Mouse (Mus musculus): ENCODE measurements at regions not wholly inside any gene's neighbourhood (a gene's known extent, or its start where the extent isn't known, plus 50 kb on each side); places are given as distances from the start of the nearest gene placed in this dataset.

DNA sequence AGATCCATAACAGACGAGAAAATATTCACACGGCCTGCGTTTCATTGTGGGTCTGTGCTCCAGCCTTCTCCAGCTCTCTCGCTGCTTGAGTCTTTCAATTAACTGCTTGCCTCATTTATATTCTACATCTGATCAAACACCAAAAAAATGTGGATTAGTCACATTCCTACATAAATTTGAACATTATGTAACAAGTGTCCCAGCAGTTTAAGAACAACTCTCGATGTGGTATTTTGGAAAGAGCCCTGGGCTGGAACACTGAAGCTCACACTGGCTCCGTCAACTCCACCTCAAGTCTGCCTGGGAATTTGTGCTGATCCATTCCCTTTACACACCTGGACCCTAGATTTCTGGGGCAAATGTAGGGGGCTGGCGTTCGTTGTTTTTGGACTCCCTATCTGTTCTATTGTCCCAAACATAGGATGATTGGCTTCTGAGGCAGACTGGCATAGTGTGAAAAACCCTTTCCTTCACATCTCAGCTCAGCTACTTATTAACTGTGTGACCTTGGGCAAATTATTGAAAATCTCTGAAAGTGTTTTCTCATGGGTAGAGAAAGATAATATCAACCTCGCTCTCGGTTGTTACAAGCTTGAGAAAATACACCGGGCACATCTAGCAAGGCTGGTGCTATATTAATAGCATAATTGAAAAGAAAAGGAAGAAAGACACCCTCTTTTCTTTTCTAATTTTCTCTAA, 161.0 kb upstream of the Rfx3 start:
- Histone ChIP-seq H3K4me1 (no peaks in the 10 kb centered on the region), H3K27ac (no peak overlapping the region), H3K4me3 (no peak overlapping the region), H3K9me3 (no peaks in the 10 kb centered on the region), H3K4me2 (no peak overlapping the region), H3K9ac (no peak overlapping the region), H3K36me3 (no peaks in the 10 kb centered on the region), H3K27me3 (no peaks in the 10 kb centered on the region)
- WGBS, result 81% methylated on average over 11 of the region's 11 CpGs
- ATAC-seq (ENCODE audit: borderline replicate concordance, extremely low read depth, low FRiP score, low TSS enrichment), result no peak

DNA sequence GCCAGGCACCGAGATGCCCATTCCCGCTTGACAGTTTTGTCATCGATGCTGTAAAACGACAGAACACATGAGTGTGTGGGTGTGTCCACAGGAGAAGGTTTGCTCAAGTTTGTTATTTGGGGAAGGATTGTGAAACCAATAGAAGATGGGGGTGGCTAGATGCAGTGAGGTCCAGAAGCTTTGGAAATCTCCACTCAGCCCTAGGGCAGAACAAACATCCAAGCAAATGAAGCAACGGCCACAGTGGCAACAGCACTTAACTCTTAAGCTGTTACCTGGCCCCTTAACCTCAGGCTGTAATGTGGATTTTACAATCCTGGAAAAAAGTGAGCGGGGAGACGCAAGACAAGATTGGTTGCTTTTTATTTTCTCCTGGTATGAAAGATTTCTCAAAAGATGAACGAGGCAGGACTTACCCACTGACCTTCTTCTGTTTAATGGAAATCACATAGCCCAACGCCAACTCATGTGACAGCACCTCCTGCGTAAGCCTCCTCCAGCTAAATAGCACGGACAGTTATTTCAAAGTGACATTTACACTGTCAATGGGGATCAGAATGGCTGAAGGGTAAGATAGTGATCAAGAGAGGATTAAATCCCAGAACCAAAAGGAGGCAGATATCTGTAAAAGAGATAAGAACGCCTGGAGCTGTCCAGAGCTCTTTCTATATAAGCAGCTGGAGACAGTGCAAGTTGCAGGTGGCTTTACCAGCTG, 156.6 kb upstream of the Rfx3 start:
- no peak overlapping the region for H3K4me2 ChIP-seq
- no peak overlapping the region for H3K9ac ChIP-seq
- ATAC-seq (ENCODE audit: borderline replicate concordance, extremely low read depth, low FRiP score, low TSS enrichment), result no peak
- no peaks in the 10 kb centered on the region for H3K4me1 ChIP-seq
- WGBS, result 55% methylated on average over 12 of the region's 12 CpGs
- no peaks in the 10 kb centered on the region for H3K9me3 ChIP-seq
- no peaks in the 10 kb centered on the region for H3K27me3 ChIP-seq
- no peaks in the 10 kb centered on the region for H3K36me3 ChIP-seq
- no peak overlapping the region for H3K4me3 ChIP-seq
- H3K27ac ChIP-seq, result no peak overlapping the region

DNA sequence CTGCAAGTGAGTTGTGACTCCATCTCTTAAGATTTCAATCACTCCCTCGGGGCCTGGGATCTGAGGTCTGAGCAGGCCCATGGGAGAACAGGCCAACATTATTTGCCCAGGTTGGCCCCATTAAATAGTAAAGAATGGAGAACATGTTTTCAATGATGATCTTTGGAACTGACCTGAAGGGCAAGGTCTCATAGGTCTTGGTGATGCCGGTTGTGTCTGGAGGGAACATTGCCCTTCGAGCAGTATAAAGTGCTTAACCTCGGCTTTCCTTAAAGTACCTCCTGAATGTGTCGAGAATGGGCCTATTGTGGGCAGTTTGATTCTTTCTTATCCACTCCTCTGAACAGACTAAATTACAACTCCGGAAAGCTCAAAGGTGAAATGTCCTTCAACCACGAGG, 155.7 kb upstream of the Rfx3 start:
- Histone ChIP-seq H3K27me3 (no peaks in the 10 kb centered on the region), H3K9ac (no peak overlapping the region), H3K9me3 (no peaks in the 10 kb centered on the region), H3K4me3 (no peak overlapping the region), H3K4me1 (no peaks in the 10 kb centered on the region), H3K27ac (no peak overlapping the region), H3K36me3 (no peaks in the 10 kb centered on the region), H3K4me2 (no peak overlapping the region)
- no peak for ATAC-seq (ENCODE audit: borderline replicate concordance, extremely low read depth, low FRiP score, low TSS enrichment)
- WGBS, result 81% methylated on average over 7 of the region's 7 CpGs

DNA sequence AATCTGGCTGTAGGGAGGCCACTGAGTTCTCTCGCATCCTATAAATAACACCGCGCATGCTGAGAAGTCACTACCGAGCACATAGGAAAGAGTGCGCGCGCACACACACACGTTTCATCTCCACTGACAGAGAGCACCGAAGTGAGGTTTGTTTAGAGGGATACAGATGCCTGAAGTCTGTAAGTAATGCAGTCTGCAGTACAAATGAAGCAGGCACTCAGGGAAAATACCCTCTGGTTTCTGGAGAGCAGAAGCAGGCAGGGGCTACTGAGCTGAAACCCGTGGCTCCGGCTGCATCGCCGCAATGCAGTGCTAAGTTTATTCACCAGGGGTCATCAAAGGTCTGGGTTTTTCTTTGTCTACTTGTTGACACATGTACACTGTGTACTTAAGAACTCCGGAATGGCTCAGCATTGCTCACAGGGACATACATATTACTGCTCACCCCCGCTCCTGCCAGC, 155.0 kb upstream of the Rfx3 start:
- 37% methylated on average over 15 of the region's 15 CpGs for WGBS
- peak overlapping the region; percentile 15 for H3K4me3 ChIP-seq
- H3K36me3 ChIP-seq, result no peaks in the 10 kb centered on the region
- no peaks in the 10 kb centered on the region for H3K27me3 ChIP-seq
- H3K4me1 ChIP-seq, result no peaks in the 10 kb centered on the region
- ATAC-seq (ENCODE audit: borderline replicate concordance, extremely low read depth, low FRiP score, low TSS enrichment), result peak; percentile 81; the same call in 1 of the 2 replicates
- no peaks in the 10 kb centered on the region for H3K9me3 ChIP-seq
- H3K9ac ChIP-seq, result no peak overlapping the region
- H3K4me2 ChIP-seq, result peak overlapping the region; percentile 47
- H3K27ac ChIP-seq, result no peak overlapping the region

DNA sequence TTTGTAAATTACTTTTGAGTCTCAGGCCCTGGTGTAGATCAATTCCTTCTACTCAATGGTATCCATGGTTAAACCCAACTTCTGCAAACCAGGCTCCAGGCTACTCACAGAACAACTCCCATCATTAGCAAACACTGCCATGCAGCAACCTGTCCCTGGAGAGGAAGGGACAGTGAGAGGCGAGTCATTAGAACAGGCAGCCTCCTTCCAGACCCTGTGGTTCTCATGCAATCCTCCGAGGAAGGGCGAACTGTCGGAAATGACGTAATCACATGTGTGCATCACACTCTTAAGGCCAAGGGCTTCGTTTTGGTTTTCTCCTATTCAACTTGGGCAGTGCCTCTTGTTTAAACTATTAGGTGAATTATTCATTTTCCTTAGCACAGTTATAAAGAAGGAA, 152.2 kb upstream of the Rfx3 start:
- H3K27ac ChIP-seq, result no peak overlapping the region
- H3K9me3 ChIP-seq, result no peaks in the 10 kb centered on the region
- no peaks in the 10 kb centered on the region for H3K36me3 ChIP-seq
- H3K4me2 ChIP-seq, result no peak overlapping the region
- H3K27me3 ChIP-seq, result no peaks in the 10 kb centered on the region
- WGBS, result 76% methylated on average over 6 of the region's 6 CpGs
- no peak overlapping the region for H3K9ac ChIP-seq
- ATAC-seq (ENCODE audit: borderline replicate concordance, extremely low read depth, low FRiP score, low TSS enrichment), result no peak
- no peaks in the 10 kb centered on the region for H3K4me1 ChIP-seq
- no peak overlapping the region for H3K4me3 ChIP-seq

DNA sequence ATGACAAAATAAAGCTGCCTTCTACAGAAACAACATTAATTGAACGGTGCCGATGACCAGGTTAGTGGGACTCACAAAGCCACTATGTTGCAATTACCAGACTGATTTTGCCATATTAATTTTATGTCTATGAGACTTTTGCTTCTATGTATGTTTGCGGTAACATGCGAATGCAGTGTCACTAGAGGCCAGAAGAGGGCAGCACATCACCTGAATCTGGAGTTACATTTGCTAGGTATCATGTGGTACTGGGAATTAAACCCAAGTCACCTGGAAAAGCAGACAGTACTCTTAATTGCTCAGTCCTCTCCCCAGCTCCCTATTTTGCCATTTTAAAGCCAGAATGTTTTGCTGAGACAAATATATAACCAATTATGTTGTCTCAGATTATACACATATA, 149.6 kb upstream of the Rfx3 start:
- Histone ChIP-seq H3K36me3 (no peaks in the 10 kb centered on the region), H3K9ac (no peak overlapping the region), H3K4me2 (no peak overlapping the region), H3K9me3 (no peaks in the 10 kb centered on the region), H3K4me3 (no peak overlapping the region), H3K27me3 (no peaks in the 10 kb centered on the region), H3K27ac (no peak overlapping the region), H3K4me1 (no peaks in the 10 kb centered on the region)
- ATAC-seq (ENCODE audit: borderline replicate concordance, extremely low read depth, low FRiP score, low TSS enrichment), result no peak
- 70% methylated on average over 4 of the region's 4 CpGs for WGBS

DNA sequence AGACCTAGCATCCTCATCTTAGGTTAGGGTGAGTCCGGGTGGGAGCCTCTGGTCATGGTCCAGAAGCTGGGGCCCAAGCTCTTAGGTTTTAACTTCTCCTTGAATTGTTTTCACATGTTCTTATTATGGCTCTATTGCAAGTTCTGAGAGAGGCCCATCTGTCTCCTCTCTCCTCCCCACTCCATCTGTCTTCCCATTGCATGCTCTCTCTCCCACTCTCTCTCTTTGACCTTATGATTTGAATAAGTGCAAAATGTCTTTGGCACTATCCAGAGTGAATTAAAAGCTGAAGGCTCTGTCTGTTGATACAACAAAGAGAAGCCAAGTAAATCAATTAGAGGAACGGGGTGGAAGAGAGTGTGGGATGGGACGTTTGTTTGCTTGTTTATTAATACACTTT, 146.2 kb upstream of the Rfx3 start:
- WGBS, result 59% methylated on average over 3 of the region's 3 CpGs
- Histone ChIP-seq H3K36me3 (no peaks in the 10 kb centered on the region), H3K9ac (no peak overlapping the region), H3K4me1 (no peaks in the 10 kb centered on the region), H3K27ac (no peak overlapping the region), H3K4me2 (no peak overlapping the region), H3K4me3 (no peak overlapping the region), H3K27me3 (no peaks in the 10 kb centered on the region), H3K9me3 (no peaks in the 10 kb centered on the region)
- ATAC-seq (ENCODE audit: borderline replicate concordance, extremely low read depth, low FRiP score, low TSS enrichment), result no peak

DNA sequence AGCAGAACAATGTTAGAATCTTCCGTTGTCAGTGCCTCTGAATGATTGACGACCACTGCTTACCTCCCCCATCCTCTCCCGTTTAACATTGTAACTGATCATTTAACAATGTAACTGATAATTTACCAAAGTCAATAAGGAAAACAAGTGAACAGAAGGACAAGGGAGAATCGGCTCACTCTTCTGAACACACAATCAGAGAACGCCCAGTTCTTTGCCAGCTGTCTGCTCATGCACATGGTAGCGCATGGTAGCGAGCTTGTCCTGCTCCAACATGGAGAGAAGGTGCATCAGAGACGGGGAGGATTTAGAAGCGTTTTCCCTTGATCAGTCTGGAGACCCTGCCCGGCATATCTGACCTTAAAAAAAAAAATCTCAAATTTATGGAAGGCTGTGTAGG, 126.6 kb upstream of the Rfx3 start:
- no peaks in the 10 kb centered on the region for H3K9me3 ChIP-seq
- no peak for ATAC-seq (ENCODE audit: borderline replicate concordance, extremely low read depth, low FRiP score, low TSS enrichment)
- H3K27me3 ChIP-seq, result no peaks in the 10 kb centered on the region
- WGBS, result 73% methylated on average over 10 of the region's 10 CpGs
- H3K4me2 ChIP-seq, result no peak overlapping the region
- no peak overlapping the region for H3K4me3 ChIP-seq
- H3K27ac ChIP-seq, result no peak overlapping the region
- H3K9ac ChIP-seq, result no peak overlapping the region
- H3K4me1 ChIP-seq, result no peaks in the 10 kb centered on the region
- no peaks in the 10 kb centered on the region for H3K36me3 ChIP-seq

DNA sequence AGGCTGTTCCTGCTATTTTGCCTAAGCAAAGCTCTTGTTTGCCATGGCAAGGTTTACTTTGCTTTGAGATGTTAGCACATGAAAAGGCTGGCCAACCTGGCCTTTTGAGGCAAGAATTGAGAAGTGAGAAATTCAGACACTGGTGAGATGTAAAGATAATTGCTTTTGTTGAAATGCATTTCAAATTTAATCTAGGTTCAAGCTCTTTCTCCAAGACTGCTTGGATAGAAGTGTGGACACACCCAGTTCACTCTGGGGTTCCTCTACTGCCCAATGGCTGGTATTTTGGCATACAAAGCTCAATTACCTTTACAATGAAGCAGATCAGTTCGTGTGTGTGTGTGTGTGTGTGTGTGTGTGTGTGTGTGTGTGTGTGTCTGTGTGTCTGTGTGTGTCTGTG, 123.8 kb upstream of the Rfx3 start:
- no peak for ATAC-seq (ENCODE audit: borderline replicate concordance, extremely low read depth, low FRiP score, low TSS enrichment)
- Histone ChIP-seq H3K9ac (no peak overlapping the region), H3K4me2 (no peak overlapping the region), H3K4me1 (no peaks in the 10 kb centered on the region), H3K27me3 (no peaks in the 10 kb centered on the region), H3K4me3 (no peak overlapping the region), H3K9me3 (no peaks in the 10 kb centered on the region), H3K27ac (no peak overlapping the region), H3K36me3 (no peaks in the 10 kb centered on the region)
- WGBS, result 11% methylated on average over 1 of the region's 1 CpGs

DNA sequence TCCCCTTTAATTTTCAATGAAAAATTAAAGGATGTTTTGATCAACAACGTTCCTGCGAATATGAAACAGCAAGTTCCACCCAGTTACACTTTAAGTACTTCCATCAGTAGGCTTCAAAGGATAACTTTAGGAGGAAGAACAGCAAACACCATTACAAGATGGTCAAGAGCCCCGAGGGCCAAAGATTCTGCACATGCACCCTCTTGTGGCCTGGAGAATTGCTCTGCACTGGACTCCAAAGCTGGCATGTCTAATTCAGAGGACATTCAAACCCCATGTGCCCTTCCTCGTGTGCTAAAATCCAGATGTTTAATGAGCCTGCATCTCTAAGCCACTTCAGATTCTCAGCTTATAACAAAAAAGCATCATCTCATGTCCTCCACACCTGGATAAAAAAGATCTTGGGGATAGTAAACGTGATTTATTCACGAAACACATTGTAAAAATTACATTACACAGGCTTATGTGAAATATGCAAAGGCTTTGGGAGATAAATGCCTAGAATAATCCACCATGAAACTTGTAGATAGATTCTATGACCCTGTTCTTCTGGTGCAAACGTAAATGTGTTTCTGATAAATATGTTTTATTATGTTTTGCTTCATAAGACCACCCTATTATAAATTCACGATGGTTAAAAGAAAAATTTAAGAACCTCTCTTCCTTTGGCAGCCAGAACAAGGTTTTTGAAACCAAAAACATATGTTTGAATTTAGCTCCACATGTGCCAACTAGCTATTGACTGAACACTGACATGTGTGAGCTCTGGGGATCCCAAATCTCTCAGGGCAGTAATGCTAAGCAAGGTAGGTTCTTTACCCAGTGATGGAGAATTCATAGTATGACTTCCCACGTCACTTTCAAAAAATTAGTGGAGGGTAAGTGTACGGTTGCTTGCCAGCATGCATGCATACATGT, 100.6 kb upstream of the Rfx3 start:
- 69% methylated on average over 10 of the region's 10 CpGs for WGBS
- no peak overlapping the region for H3K27ac ChIP-seq
- H3K27me3 ChIP-seq, result no peaks in the 10 kb centered on the region
- no peak overlapping the region for H3K4me3 ChIP-seq
- no peak for ATAC-seq (ENCODE audit: borderline replicate concordance, extremely low read depth, low FRiP score, low TSS enrichment)
- H3K4me2 ChIP-seq, result no peak overlapping the region
- H3K36me3 ChIP-seq, result no peaks in the 10 kb centered on the region
- H3K4me1 ChIP-seq, result no peaks in the 10 kb centered on the region
- no peak overlapping the region for H3K9ac ChIP-seq
- no peaks in the 10 kb centered on the region for H3K9me3 ChIP-seq

DNA sequence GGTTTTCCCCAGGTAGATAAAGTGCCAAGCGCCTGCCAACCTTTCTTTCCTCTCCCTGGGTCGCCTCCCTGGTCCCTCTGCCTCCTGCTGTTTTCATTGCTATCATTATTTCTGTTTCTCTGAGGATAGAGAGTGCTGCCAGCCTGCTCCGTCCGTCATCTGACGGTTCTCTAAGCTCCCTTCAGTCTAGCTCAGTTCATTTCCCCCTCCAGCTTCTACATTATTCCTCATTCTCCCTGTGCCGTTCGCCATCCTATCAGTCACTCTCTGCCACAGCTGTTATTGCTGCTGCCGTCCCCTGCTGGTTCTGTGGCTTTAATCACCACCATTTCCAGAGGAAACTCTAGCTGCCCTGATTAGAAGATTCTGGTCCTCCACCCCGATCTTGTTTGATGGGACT, 84.7 kb upstream of the Rfx3 start:
- H3K9ac ChIP-seq, result no peak overlapping the region
- no peaks in the 10 kb centered on the region for H3K36me3 ChIP-seq
- H3K9me3 ChIP-seq, result no peaks in the 10 kb centered on the region
- no peaks in the 10 kb centered on the region for H3K4me1 ChIP-seq
- 20% methylated on average over 9 of the region's 9 CpGs for WGBS
- no peak overlapping the region for H3K27ac ChIP-seq
- H3K4me3 ChIP-seq, result no peak overlapping the region
- no peaks in the 10 kb centered on the region for H3K27me3 ChIP-seq
- no peak for ATAC-seq (ENCODE audit: borderline replicate concordance, extremely low read depth, low FRiP score, low TSS enrichment)
- no peak overlapping the region for H3K4me2 ChIP-seq

DNA sequence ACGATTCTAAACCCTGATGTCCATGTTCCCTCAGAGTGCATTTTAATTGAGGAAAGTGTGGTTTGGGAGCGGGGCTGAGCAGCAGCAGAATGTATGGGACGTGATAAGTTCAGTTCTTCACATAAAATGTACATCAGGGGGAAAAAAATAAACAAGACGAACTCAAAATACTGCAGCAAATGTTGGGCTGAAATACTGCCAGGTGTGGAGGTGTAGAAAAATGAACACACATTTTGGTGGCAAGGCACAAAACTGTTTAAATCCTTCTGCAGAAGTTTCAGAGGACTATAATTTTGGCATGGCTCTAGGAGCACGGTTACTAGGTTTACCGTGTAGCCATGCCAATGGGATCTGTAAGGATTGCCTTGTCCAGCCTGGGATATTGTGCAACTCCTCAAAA, 81.3 kb upstream of the Rfx3 start:
- WGBS, result 78% methylated on average over 6 of the region's 6 CpGs
- Histone ChIP-seq H3K9ac (no peak overlapping the region), H3K36me3 (no peaks in the 10 kb centered on the region), H3K4me2 (no peak overlapping the region), H3K9me3 (no peaks in the 10 kb centered on the region), H3K4me3 (no peak overlapping the region), H3K4me1 (no peaks in the 10 kb centered on the region), H3K27me3 (no peaks in the 10 kb centered on the region), H3K27ac (no peak overlapping the region)
- no peak for ATAC-seq (ENCODE audit: borderline replicate concordance, extremely low read depth, low FRiP score, low TSS enrichment)

Measured in lung, embryonic 15.5 days (tissue).